8 mouse cellular contexts compared by ENCODE assay signal in genomic region chr2:32876490-32877302, GRCm38 (mm10). TPM values are rescaled to one million over a fixed set of nuclear protein-coding genes. Genes with fewer than 3 reads are reported as not detected.
DNase-seq lines count a peak whose midpoint lies in the region; ATAC-seq and TF ChIP-seq lines count a peak whose summit lies in the region.

No protein-coding gene starts in this region.

- peak overlapping the region; percentile 95 for H3K9ac ChIP-seq in hindbrain, embryonic 15.5 days

- peak overlapping the region; percentile 88 for H3K27ac ChIP-seq in layer of hippocampus, adult 2 months
- H3K27ac ChIP-seq in hindbrain, embryonic 15.5 days (replicated peaks): peak overlapping the region; percentile 94

- H3K4me2 ChIP-seq in hindbrain, embryonic 15.5 days: peak overlapping the region; percentile 93

- WGBS in hindbrain, embryonic 15.5 days: 3% methylated on average over 20 of the region's 20 CpGs

- H3K36me3 ChIP-seq in hindbrain, embryonic 15.5 days: no peaks in the 10 kb centered on the region

- ATAC-seq in hindbrain, embryonic 15.5 days (ENCODE audit: low FRiP score, low read depth): peak; percentile 14
- ATAC-seq in megakaryocyte progenitor cell, adult 5-6 weeks (replicated peaks; ENCODE audit: poor library complexity): peak; percentile 29

- peak overlapping the region; percentile 71 for H3K4me3 ChIP-seq in layer of hippocampus, adult 2 months
- H3K4me3 ChIP-seq in hindbrain, embryonic 15.5 days: peak overlapping the region; percentile 74

- H3K9me3 ChIP-seq in hindbrain, embryonic 15.5 days: no peaks in the 10 kb centered on the region

- peaks cover 69% of the 10 kb centered on the region for H3K4me1 ChIP-seq in hindbrain, embryonic 15.5 days (replicated peaks)

- DNase-seq in layer of hippocampus, adult 2 months (ENCODE audit: low spot score in 2 of 2): no peak
- DNase-seq in layer of hippocampus, adult 11-12 months (ENCODE audit: low spot score): no peak
- DNase-seq in embryo, embryonic 10.5 days (ENCODE audit: low spot score): peak; percentile 44
- no peak for DNase-seq in adrenal gland, postnatal 25 days
- DNase-seq in adrenal gland, adult 18-20 months (ENCODE audit: low spot score in 2 of 2): no peak
- no peak for DNase-seq in layer of hippocampus, adult 9-10 months (ENCODE audit: low spot score)

- no peaks in the 10 kb centered on the region for H3K27me3 ChIP-seq in hindbrain, embryonic 15.5 days

- TF ChIP-seq CTCF in layer of hippocampus, adult 2 months (conservative IDR thresholded peaks at IDR 0.05): no peak

RNA-seq across cellular contexts. Expression of gene Fam129b, which starts 0.8 kb away (rescaled TPM):
- total RNA-seq in layer of hippocampus, adult 2 months (2021): 10 to 100 TPM; 14.5 to 14.9 TPM
- 33.5 and 33.9 TPM in 2 replicates for polyA plus RNA-seq in hindbrain, embryonic 15.5 days (2015; fragmentation: Nextera tagmentation; extraction: Ambion mirVana)
- 3.3 and 3.5 TPM in 2 replicates for total RNA-seq in megakaryocyte progenitor cell, adult 5-6 weeks (2015)
- 6.5 and 6.8 TPM in 2 replicates for total RNA-seq in megakaryocyte progenitor cell, adult 5-6 weeks (2017)
- 14.0 and 15.2 TPM in 2 replicates for total RNA-seq in adrenal gland, postnatal 25 days (2021)
- 10 to 100 TPM; 19.1 to 32.7 TPM for total RNA-seq in adrenal gland, adult 18-20 months (2021)

RNA-seq across cellular contexts. Expression of gene Stxbp1, which starts 29.7 kb away (rescaled TPM):
- total RNA-seq in layer of hippocampus, adult 2 months (2021): 100 to 1,000 TPM; 550 to 603 TPM
- polyA plus RNA-seq in hindbrain, embryonic 15.5 days (2015; fragmentation: Nextera tagmentation; extraction: Ambion mirVana): 296 and 323 TPM in 2 replicates
- total RNA-seq in megakaryocyte progenitor cell, adult 5-6 weeks (2015): 2.9 and 4.7 TPM in 2 replicates
- 1.6 and 3.7 TPM in 2 replicates for total RNA-seq in megakaryocyte progenitor cell, adult 5-6 weeks (2017)
- total RNA-seq in adrenal gland, postnatal 25 days (2021): 15.6 and 22.2 TPM in 2 replicates
- 10 to 100 TPM; 22.1 to 36.6 TPM for total RNA-seq in adrenal gland, adult 18-20 months (2021)

Comparison
In these comparisons a context has a peak if more than half of its experiments do, and no peak if none do; other contexts are left out.
1. RNA of gene Stxbp1, which starts 29.7 kb away (total RNA-seq): 550 to 603 TPM in layer of hippocampus, adult 2 months; 22.1 to 36.6 TPM in adrenal gland, adult 18-20 months, 15.6 to 22.2 TPM in adrenal gland, postnatal 25 days and 1.6 to 4.7 TPM in megakaryocyte progenitor cell, adult 5-6 weeks; every median in the first group is over 10 times any median in the second.